Mouse (Mus musculus): Measurements from ENCODE around the gene Gm20929. TPM values are rescaled to one million over a fixed set of nuclear protein-coding genes. Genes with fewer than 3 reads are reported as not detected.
"Not testable (repeated sequence)": the region's sequence is repeated elsewhere in the genome, so short reads cannot be mapped to it uniquely, and the experiment has no call there.

Gm20929 gene
- not detected for total RNA-seq (2021)
- long read RNA-seq, experiment 1: 0 reads
- long read RNA-seq, experiment 2: 0 reads

DNA sequence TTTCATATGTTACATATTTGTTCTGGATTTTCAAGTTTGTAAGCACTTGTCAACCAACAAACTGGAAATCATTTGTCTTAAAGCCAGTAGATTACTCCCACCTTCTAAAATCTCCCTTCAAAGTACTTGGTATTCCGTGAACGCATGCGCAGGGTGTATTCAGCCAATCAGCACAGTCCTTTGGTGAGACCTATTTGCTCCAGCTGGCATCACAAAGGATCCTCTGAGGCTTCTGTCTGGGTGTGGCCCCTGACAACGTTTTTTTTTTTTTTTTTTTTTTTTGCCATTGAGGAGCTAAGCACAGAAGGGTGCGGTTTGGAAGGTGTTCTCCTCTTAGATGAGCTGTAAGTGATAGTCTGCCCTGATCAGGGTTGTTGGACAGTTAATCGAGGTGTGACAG is at the start of gene Gm20929:
Gene Gm20929 (plus strand): TSS at position 301 of the 400 bp plus-strand sequence.
- not testable (repeated sequence) for DNase-seq
